Mouse (Mus musculus) inflammation-experienced regulatory T-cells, adult 6 months (primary cell): ENCODE results near the gene Zswim4. TPM values are rescaled to one million over a fixed set of nuclear protein-coding genes. Genes with fewer than 3 reads are reported as not detected.
"Not testable (repeated sequence)": the region's sequence is repeated elsewhere in the genome, so short reads cannot be mapped to it uniquely, and the experiment has no call there.

Source experiments
- ATAC-seq: one replicate; pipeline ENCODE4 v1.8.0; 2017
- polyA plus RNA-seq, 3 experiments: library from polyadenylated mRNA; unstranded; fragments of 100-300 nt; shearing (Covaris generic); gene quantifications; one replicate each; pipeline ENCODE4 v1.2.1; 2017

Gene Zswim4
- 1 to 10 TPM; 2.9 to 4.8 (median 4.4) TPM for polyA plus RNA-seq

DNA sequence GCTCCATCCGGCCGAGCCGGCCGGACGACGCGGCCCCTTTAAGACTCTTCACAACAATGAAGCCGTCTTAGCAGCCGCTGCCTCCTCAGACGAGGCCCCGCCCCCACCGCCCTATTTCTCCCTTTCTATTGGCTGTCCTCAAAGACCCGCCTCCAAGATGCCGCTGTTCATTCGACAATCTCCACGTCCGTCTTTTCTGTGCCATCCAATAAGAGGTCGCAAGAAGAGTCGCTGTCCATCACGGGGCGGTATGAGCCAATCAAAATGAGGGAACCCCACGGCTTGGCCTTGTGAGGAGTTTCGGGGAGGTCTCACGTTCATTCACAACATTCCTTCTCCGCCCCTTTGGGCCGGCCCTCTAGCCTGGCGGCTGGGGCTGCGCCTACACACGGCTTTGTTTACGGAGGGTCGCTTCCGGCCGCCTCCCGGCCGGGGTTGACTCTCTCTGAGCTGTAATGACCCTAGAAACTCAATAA lies at the start of gene Zswim4:
Gene Zswim4 (minus strand): TSS at position 58 of the 476 bp plus-strand sequence.
- ATAC-seq, result peak; percentile 99

DNA sequence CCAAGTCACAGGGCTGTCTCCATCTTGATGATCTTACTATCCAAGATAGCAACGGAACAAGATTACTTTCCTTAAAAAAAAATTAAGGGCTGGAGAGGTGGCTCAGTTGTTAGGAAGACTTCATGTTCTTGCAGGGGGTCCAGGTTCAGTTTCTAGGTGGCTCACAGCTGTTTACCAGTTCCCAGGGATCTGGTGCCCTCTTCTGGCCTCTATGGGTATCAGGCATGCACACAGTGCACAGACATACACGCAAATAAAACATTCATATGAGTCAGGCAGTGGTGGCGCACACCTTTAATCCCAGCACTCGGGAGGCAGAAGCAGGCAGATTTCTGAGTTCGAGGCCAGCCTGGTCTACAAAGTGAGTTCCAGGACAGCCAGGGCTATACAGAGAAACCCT lies 48.8 kb upstream of the Zswim4 start:
- not testable (repeated sequence) for ATAC-seq

DNA sequence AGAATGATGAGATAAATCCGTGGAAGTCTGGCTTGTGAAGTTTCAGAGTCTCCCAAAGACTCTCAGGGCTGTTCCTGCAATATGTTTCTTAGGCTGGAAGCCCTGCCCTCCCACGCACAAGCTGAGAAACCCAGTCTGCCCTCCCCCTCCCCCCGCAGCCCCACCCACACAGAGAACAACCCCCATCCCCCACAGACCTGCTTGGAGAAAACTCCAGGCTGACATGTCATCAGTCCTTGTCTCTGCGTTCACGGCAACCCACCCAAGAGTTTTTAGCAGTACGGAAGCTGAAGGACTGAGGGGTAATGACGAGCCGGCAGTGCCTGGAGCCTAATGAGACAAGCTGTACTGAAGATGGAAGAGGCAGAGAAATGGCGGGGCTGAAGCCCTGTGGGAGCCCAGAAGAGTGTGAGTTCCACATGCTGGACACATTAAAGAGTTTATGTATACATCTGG lies 47.8 kb upstream of the Zswim4 start:
- no peak for ATAC-seq

GRCm38 (mm10) chr8:84280777-84281176 lies 43.9 kb upstream of the Zswim4 start:
- ATAC-seq, result no peak

GRCm38 (mm10) chr8:84276447-84276846 lies 39.6 kb upstream of the Zswim4 start:
- no peak for ATAC-seq

DNA sequence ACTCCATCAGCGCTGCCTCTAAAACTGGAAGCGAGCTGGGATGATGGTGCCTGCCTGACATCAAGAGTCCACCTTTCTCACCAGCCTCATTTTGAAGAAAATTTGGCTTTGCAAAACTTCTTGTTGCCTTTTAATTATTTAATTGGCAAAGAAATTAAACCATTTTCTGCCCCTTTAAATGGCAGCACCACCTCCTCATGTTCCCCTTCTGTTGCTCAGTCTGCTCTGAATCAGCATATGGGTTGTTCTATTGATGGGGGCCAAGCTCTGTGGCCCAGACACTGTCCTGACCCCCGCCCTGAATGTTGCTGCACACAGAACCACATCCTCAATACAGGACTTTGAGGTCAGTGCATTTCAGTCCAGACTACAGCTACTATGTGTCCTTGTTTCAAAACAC lies 37.1 kb upstream of the Zswim4 start:
- no peak for ATAC-seq

- ATAC-seq, result no peak
These were observed 35.4 kb upstream of the Zswim4 start for GRCm38 (mm10) chr8:84272302-84272701.

DNA sequence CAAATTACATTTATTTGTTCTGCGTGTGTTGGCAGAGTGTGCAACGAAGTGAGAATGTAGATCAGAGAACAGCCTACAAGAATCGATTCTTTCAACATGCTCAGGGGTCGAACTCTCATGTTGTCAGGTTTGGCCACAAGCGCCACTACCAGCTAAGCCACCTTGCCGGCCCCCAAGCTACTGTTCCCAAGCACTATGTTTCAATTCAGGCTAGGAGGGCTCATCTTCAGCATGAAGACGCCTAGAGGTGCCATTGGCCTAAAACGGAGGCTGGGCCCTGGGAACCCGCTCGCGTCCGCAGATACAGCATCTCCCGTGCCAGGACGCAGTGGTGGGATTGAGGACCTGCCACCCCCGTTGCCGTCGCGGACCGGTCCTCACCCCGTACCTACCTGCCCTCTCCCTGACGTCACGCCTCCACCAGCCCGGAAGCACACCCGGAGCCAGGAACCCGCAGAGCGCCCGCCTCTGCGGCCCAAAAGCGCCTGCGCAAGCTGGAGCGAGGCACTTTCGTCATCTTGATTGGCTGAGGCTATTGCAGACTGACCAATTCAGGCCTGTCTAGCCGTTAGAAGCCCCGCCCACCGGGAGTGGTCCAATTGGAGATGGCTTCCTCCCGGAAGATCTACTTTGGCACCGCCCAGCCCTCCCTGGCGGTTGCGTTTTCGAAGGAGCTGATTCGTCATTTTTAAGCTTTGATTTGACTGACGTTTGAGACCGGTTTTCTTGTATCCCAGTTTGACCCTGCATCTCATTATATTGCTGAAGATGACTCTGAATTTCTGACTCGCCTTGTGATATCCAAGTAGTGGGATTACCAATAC lies 33.3 kb upstream of the Zswim4 start, which contains the start of gene Ccdc130:
Gene Ccdc130 (minus strand): TSS at position 431 of the 824 bp plus-strand sequence.
- ATAC-seq, result peak; percentile 98

DNA sequence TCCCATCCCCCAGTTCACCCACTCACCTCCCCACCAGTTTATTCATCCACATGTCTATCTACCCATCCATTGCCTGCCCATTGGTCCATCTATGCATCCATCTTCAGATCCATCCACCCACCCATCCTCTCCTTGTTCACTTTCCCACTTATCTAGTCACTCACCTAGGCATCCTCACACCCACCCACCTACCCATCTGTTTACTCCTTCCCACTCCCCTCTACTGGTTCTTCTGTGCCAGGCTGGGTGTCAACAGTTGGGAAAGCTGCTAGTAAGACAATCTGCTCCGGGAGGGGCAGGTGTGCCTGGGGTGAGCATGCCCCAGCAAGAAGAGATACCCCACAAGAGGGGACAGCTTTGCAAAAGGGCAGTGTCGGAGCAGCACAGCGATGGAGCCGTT lies 24.2 kb upstream of the Zswim4 start:
- ATAC-seq, result no peak

DNA sequence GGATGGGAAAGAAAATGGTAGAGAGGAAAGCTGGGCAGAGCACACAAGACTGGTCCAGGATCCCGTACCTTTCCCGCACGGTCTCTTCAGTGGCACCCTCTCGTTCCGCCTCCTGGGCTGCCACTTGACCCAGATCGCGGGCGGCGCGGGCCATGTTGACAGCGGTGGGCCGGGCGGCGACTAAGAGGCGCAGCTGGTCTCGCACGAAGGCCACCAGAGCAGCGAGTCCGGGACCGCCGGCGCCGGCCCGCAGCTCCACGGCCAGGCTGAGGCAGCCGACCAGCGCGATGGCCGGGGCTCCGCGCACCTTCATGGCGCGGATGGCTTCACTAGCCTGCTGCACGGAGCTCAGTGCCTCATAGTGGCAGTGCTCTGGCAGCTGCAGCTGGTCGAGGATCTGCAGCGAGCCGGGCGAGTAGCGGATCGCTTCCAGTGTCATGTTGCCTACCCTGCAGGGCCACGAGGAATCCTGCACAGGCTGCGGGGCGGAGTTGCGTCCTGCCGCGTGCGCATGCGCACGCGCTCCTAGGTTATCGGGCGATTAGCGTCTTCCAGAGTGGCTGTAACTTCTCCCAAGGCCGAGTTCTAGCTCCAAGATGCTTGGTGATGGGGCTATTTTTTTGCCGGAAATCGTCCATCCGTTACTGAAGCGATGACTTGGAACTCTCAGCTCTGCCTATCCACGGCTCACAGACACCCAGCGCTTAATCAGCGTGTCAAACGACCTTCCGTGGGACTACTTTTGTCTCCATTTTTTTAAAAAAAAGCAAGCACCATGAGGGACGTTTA lies 20.2 kb upstream of the Zswim4 start, which contains the start of gene Mri1:
Gene Mri1 (minus strand): TSS at position 505 of the 789 bp plus-strand sequence.
- peak; percentile 79 for ATAC-seq

DNA sequence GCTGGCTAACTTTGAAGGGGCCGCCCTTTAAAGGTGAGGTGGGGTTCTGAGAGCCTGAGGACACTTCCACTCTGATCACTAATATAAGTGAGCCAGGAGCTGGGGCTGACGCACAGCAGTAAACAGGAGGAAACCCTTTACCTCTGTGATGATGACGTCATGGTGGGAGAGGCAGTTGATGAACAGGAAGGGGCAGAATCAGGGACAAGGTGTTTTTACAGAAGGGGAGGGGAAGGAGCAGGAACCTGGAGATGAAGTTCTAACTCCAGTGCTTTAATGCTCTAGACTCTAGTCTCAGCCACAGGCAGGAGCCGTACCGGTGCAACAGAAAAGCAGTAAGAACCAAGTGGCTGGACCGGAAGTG lies 19.6 kb upstream of the Zswim4 start:
- peak; percentile 76 for ATAC-seq

DNA sequence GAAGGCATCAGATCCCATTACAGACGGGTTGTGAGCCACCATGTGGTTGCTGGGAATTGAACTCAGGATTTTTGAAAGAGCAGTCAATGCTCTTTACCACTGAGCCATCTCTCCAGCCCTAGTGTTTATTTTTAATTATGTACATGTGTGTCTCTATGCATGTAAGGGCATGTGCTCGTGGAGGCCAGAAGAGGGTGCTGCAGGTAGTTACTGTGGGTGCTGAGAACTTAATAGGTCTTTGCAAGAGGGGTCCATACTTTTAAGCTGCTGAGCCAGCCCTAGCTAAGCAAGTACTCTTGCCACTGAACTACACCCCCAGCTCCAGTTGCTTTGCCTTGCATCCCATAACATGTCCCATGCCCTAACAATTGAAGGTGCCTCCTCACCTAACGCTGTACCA lies 19.0 kb upstream of the Zswim4 start:
- ATAC-seq, result no peak

DNA sequence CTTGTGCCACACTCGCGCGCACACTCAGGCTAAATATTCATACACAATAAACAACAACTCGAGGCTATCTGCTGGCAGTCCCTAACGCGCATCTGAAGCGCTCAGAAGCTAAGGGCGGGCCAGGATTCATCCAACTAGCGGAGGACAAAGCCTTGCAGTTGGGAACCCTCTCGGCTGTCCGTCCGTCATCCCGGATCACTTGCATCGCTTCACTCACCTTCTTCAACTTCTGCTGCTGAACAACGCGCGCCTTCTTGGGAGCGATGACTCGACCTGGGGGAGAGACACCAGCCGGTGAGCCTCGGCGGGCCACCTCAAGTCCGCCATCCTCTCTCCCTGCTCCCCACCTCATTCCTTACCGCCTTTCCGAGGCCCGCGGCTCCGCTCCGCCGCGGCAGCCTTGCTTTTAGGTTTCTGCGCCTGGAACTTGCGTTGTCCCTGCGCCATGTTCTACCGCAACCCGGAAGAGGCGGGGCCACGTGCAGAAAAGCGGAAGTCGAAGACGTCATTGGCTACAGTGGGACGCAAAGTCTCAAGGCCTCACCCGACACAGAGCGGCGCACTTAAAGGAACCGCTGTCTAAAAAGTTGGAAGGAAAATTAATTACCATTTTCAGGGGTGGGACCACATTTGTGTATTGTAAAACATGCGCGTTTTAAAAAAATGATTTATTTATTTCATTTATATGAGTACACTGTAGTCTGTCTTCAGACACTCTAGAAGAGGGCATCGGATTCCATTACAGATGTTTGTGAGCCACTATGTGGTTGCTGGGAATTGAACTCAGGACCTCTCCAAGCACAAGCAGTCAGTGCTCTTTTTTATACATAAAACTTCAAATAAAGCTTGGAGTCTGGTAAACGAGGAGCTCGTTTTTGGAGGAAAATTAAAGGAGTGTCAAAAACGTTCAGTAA lies 12.7 kb upstream of the Zswim4 start, which contains the start of gene D8Ertd738e:
Gene D8Ertd738e (minus strand): TSS at position 463 of the 914 bp plus-strand sequence.
- ATAC-seq, result peak; percentile 99

GRCm38 (mm10) chr8:84241821-84242220 lies 5.0 kb upstream of the Zswim4 start:
- no peak for ATAC-seq

- no peak for ATAC-seq
These were observed 4.3 kb upstream of the Zswim4 start for GRCm38 (mm10) chr8:84241167-84241566.

- peak; percentile 22 for ATAC-seq
These were observed 831 bp upstream of the Zswim4 start for GRCm38 (mm10) chr8:84237542-84238229.

GRCm38 (mm10) chr8:84236410-84236997 lies 351 bp downstream of the Zswim4 start:
- no peak for ATAC-seq

GRCm38 (mm10) chr8:84235746-84236409 lies 977 bp downstream of the Zswim4 start:
- ATAC-seq, result no peak

- ATAC-seq, result no peak
These were observed 3.8 kb downstream of the Zswim4 start for GRCm38 (mm10) chr8:84233055-84233454.

- ATAC-seq, result no peak
These were observed 6.1 kb downstream of the Zswim4 start for GRCm38 (mm10) chr8:84230735-84231134.
